Mouse (Mus musculus): ENCODE measurements around the gene 1700031F05Rik. TPM values are rescaled to one million over a fixed set of nuclear protein-coding genes. Genes with fewer than 3 reads are reported as not detected.
"Not testable (repeated sequence)": the region's sequence is repeated elsewhere in the genome, so short reads cannot be mapped to it uniquely, and the experiment has no call there.

1700031F05Rik gene
- polyA plus RNA-seq (2015; fragmentation: Nextera tagmentation; extraction: Ambion mirVana), result not detected in 2 replicates

GRCm38 (mm10) chrX:102867871-102868270 is at the start of gene 1700031F05Rik:
1700031F05Rik (minus strand) TSS chrX:102867971.
- H3K4me1 ChIP-seq (replicated peaks), result no peaks in the 10 kb centered on the region
- no peaks in the 10 kb centered on the region for H3K36me3 ChIP-seq (replicated peaks)
- H3K9me3 ChIP-seq (replicated peaks), result no peaks in the 10 kb centered on the region
- WGBS (ENCODE audit: insufficient replicate concordance), result 81% methylated on average over 6 of the region's 6 CpGs
- no peak within 1 kb of the TSS for H3K4me3 ChIP-seq (replicated peaks)
- no peak within 1 kb of the TSS for H3K27ac ChIP-seq (replicated peaks)
- no peak within 1 kb of the TSS for H3K4me2 ChIP-seq
- no peak within 1 kb of the TSS for H3K9ac ChIP-seq
- H3K27me3 ChIP-seq, result no peaks in the 10 kb centered on the region
- no peak for ATAC-seq (ENCODE audit: insufficient read depth)

DNA sequence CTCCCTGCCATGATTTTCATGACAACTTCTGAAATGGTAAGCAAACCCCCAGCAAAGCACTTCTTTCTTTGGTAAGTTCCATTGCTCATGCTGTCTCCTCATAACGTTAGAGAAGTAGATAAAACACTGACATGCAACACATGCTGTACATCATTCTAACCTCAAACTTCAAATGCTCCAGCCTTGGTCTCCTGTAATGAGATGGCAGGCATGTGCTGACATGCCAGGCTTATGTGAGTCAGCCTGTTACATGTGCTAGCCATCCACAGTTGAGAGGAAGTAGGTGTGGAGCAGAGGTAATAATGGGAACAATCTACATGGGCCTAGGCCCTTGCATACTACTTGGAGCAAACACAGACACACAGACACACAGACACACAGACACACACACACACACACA is 47.1 kb upstream of the 1700031F05Rik start:
- H3K4me2 ChIP-seq; H3K27me3 ChIP-seq; H3K27ac ChIP-seq (replicated peaks); H3K4me3 ChIP-seq (replicated peaks); ATAC-seq (ENCODE audit: insufficient read depth); H3K36me3 ChIP-seq (replicated peaks); H3K9me3 ChIP-seq (replicated peaks); H3K9ac ChIP-seq; H3K4me1 ChIP-seq (replicated peaks): not testable (repeated sequence)
- WGBS (ENCODE audit: insufficient replicate concordance), result 58% methylated on average over 1 of the region's 1 CpGs

- not testable (repeated sequence) for H3K27me3 ChIP-seq; H3K4me2 ChIP-seq; H3K9me3 ChIP-seq (replicated peaks); H3K4me3 ChIP-seq (replicated peaks); H3K27ac ChIP-seq (replicated peaks); H3K4me1 ChIP-seq (replicated peaks); H3K36me3 ChIP-seq (replicated peaks); H3K9ac ChIP-seq; ATAC-seq (ENCODE audit: insufficient read depth)
- 69% methylated on average over 9 of the region's 9 CpGs for WGBS (ENCODE audit: insufficient replicate concordance)
These were observed 40.8 kb upstream of the 1700031F05Rik start, which contains the start of the genes Dmrtc1a and 1700011M02Rik for GRCm38 (mm10) chrX:102908587-102908986. Dmrtc1a (minus strand) TSS chrX:102908687. 1700011M02Rik (plus strand) TSS chrX:102908905.

DNA sequence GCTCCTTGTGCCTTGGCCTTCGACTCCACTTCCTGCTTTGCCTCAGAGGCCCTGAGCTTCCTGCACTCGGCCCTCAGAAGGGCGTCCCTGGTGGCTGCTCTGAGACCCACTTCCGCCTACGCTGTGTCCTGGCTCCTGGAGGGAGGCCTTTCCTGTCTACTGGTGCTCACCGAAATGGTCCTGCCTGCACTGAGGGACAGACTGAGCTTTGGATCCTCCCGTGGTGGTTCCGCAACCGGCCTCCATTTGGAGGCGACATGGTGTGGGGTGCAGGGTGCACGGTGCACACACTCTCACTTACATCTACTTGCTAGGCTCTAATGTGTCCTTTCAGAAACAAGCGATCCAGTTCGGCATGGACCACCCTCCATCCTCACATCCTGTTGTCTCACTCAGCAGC is 13.3 kb downstream of the 1700031F05Rik start, which contains the start of gene Dmrtc1c2:
Gene Dmrtc1c2, minus strand, starts transcription at position 101 of the 400 bp plus-strand sequence.
- ATAC-seq (ENCODE audit: insufficient read depth), result not testable (repeated sequence)
- 87% methylated on average over 3 of the region's 13 CpGs for WGBS (ENCODE audit: insufficient replicate concordance)

GRCm38 (mm10) chrX:102812311-102812710 is 55.5 kb downstream of the 1700031F05Rik start:
- no peak for ATAC-seq (ENCODE audit: insufficient read depth)
- Histone ChIP-seq H3K27ac (replicated peaks) (no peak overlapping the region), H3K36me3 (replicated peaks) (no peaks in the 10 kb centered on the region), H3K27me3 (no peaks in the 10 kb centered on the region), H3K4me2 (no peak overlapping the region), H3K9me3 (replicated peaks) (no peaks in the 10 kb centered on the region), H3K4me3 (replicated peaks) (no peak overlapping the region), H3K9ac (no peak overlapping the region), H3K4me1 (replicated peaks) (no peaks in the 10 kb centered on the region)
- 33% methylated on average over 4 of the region's 4 CpGs for WGBS (ENCODE audit: insufficient replicate concordance)

More for the DNA sequence above, 13.3 kb downstream of the 1700031F05Rik start, which contains the start of gene Dmrtc1c2:
- not testable (repeated sequence) for H3K4me2 ChIP-seq; H3K4me1 ChIP-seq (replicated peaks); H3K27me3 ChIP-seq; H3K36me3 ChIP-seq (replicated peaks); H3K9me3 ChIP-seq (replicated peaks); H3K9ac ChIP-seq; H3K27ac ChIP-seq (replicated peaks); H3K4me3 ChIP-seq (replicated peaks)

Other genes starting within 250 kb of the 1700031F05Rik start
- 1.0 and 1.2 TPM in 2 replicates for gene Phka1, start 223.7 kb downstream of the 1700031F05Rik start, polyA plus RNA-seq (2015; fragmentation: Nextera tagmentation; extraction: Ambion mirVana)
- not detected in 2 replicates for gene Gm3880, start 181.0 kb downstream of the 1700031F05Rik start, polyA plus RNA-seq (2015; fragmentation: Nextera tagmentation; extraction: Ambion mirVana)
- not detected in 2 replicates for gene Gm9112, start 160.3 kb downstream of the 1700031F05Rik start, polyA plus RNA-seq (2015; fragmentation: Nextera tagmentation; extraction: Ambion mirVana)
- not detected in 2 replicates for gene Dmrtc1b, start 160.1 kb downstream of the 1700031F05Rik start, polyA plus RNA-seq (2015; fragmentation: Nextera tagmentation; extraction: Ambion mirVana)
- gene Dmrtc1c1, start 65.0 kb downstream of the 1700031F05Rik start, polyA plus RNA-seq (2015; fragmentation: Nextera tagmentation; extraction: Ambion mirVana), result not detected in 2 replicates
- gene Dmrtc1c2, start 13.4 kb downstream of the 1700031F05Rik start, polyA plus RNA-seq (2015; fragmentation: Nextera tagmentation; extraction: Ambion mirVana), result not detected in 2 replicates
- not detected in 2 replicates for gene Dmrtc1a, start 40.7 kb upstream of the 1700031F05Rik start, polyA plus RNA-seq (2015; fragmentation: Nextera tagmentation; extraction: Ambion mirVana)
- not detected in 2 replicates for gene 1700011M02Rik, start 40.9 kb upstream of the 1700031F05Rik start, polyA plus RNA-seq (2015; fragmentation: Nextera tagmentation; extraction: Ambion mirVana)
- gene 1700018G05Rik, start 60.4 kb upstream of the 1700031F05Rik start, polyA plus RNA-seq (2015; fragmentation: Nextera tagmentation; extraction: Ambion mirVana), result not detected in 2 replicates

Measured in liver, embryonic 15.5 days (tissue).